Mouse (Mus musculus): Measurements from ENCODE around the gene Ifna6.
A peak's percentile ranks its signal among the peaks of the same experiment; 100 is the strongest.
"Not testable (repeated sequence)": the region's sequence is repeated elsewhere in the genome, so short reads cannot be mapped to it uniquely, and the experiment has no call there.

The Ifna6 gene

DNA sequence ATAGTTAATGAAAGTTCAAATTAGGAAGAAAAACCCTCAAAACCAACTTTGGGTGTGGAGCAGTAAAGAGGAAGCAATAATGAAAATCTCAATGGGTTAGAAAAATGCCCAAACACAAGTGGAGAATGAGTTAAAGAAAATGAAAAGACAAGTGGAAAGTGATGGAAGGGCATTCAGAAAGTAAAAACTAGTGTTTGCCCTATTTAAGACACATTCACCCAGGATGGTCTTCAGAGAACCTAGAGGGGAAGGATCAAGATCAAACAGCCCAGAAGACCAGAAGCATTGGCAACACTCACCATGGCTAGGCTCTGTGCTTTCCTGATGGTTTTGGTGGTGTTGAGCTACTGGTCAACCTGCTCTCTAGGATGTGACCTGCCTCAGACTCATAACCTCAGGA lies at the start of gene Ifna6:
Gene Ifna6, plus strand, starts transcription at position 301 of the 400 bp plus-strand sequence.
- DNase-seq (ENCODE audit: low read depth, low spot score) = not testable (repeated sequence)

DNA sequence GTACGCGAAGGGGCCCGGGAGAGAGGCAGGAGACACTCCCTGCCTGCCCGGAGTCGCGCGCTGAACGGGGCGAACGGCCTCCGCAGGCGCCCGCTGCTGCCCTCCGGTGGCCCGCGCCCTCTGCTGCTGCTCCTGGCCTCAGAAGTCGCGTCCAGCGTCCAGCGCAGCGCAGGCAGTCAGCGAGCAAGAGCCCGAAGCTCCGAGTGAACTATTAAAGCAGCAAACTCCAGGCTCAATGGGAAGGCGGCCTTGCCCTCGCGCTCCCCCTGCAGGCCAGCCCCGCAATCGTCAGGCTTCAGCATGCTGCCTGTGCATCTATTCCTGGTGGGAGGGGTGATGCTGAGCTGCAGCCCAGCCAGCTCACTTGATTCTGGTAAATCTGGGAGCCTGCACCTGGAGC lies 47.7 kb upstream of the Ifna6 start, which contains the start of gene Gm13272:
Gene Gm13272, plus strand, starts transcription at position 301 of the 400 bp plus-strand sequence.
- not testable (repeated sequence) for DNase-seq (ENCODE audit: low read depth, low spot score)

DNA sequence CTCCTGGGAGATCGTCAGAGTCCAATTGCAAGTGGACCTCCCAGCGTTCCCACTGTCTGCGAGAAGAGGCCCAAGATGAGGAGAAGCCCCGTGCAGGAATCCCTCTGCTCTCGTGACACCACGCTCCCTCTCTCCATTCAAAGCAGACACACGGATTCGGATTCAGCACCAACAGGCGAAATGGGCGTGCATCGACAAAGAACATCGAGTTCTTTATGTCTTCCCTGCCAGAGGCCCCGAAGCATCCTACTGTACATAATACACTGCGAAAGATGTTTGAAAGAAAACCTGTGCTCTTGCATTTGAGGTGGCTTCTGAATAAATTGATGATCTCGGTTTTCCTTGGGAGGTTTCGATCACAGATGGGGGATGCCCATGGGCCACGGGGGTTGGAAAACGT lies 46.9 kb upstream of the Ifna6 start:
- not testable (repeated sequence) for DNase-seq (ENCODE audit: low read depth, low spot score)

DNA sequence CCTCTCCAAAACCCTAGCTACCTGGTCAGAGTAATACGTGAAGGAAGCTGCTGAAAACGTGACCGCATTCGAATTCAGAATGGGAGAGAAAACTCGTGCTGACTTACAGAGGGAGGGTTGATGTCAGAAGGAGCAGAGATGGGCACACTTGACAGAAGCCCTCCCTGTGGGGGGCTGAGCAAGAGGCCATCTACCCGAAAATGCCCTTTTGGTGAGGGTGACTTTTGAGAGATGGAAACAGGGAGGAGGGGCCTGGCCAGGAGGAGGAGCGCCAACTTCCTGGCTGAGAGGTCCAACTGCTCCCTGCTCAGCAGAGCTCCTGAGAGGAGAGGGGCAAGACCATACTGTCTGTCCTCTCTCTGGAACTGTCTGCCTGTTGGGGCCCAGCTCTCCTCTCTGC lies 45.4 kb upstream of the Ifna6 start, which contains the start of gene Ifnz:
Gene Ifnz, plus strand, starts transcription at position 301 of the 400 bp plus-strand sequence.
- DNase-seq (ENCODE audit: low read depth, low spot score) = not testable (repeated sequence)

DNA sequence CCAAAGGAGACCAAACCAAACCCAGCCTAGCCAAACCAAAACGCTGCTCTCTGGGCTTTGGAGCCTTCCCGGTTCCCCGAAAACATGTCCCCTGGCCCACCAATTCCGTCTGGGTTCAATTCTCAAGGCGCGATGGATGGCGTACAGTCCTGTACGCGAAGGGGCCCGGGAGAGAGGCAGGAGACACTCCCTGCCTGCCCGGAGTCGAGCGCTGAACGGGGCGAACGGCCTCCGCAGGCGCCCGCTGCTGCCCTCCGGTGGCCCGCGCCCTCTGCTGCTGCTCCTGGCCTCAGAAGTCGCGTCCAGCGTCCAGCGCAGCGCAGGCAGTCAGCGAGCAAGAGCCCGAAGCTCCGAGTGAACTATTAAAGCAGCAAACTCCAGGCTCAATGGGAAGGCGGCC lies 44.9 kb upstream of the Ifna6 start:
- DNase-seq (ENCODE audit: low read depth, low spot score) = not testable (repeated sequence)

DNA sequence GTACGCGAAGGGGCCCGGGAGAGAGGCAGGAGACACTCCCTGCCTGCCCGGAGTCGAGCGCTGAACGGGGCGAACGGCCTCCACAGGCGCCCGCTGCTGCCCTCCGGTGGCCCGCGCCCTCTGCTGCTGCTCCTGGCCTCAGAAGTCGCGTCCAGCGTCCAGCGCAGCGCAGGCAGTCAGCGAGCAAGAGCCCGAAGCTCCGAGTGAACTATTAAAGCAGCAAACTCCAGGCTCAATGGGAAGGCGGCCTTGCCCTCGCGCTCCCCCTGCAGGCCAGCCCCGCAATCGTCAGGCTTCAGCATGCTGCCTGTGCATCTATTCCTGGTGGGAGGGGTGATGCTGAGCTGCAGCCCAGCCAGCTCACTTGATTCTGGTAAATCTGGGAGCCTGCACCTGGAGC lies 41.8 kb upstream of the Ifna6 start, which contains the start of gene Gm13276:
Gene Gm13276, plus strand, starts transcription at position 301 of the 400 bp plus-strand sequence.
- DNase-seq (ENCODE audit: low read depth, low spot score) = not testable (repeated sequence)

DNA sequence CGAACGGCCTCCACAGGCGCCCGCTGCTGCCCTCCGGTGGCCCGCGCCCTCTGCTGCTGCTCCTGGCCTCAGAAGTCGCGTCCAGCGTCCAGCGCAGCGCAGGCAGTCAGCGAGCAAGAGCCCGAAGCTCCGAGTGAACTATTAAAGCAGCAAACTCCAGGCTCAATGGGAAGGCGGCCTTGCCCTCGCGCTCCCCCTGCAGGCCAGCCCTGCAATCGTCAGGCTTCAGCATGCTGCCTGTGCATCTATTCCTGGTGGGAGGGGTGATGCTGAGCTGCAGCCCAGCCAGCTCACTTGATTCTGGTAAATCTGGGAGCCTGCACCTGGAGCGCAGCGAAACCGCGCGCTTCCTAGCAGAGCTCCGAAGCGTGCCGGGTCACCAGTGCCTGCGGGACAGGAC lies 38.8 kb upstream of the Ifna6 start, which contains the start of gene Gm13277:
Gene Gm13277, plus strand, starts transcription at position 231 of the 400 bp plus-strand sequence.
- not testable (repeated sequence) for DNase-seq (ENCODE audit: low read depth, low spot score)

DNA sequence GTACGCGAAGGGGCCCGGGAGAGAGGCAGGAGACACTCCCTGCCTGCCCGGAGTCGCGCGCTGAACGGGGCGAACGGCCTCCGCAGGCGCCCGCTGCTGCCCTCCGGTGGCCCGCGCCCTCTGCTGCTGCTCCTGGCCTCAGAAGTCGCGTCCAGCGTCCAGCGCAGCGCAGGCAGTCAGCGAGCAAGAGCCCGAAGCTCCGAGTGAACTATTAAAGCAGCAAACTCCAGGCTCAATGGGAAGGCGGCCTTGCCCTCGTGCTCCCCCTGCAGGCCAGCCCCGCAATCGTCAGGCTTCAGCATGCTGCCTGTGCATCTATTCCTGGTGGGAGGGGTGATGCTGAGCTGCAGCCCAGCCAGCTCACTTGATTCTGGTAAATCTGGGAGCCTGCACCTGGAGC lies 36.0 kb upstream of the Ifna6 start, which contains the start of gene Gm13278:
Gene Gm13278, plus strand, starts transcription at position 301 of the 400 bp plus-strand sequence.
- DNase-seq (ENCODE audit: low read depth, low spot score) = not testable (repeated sequence)

DNA sequence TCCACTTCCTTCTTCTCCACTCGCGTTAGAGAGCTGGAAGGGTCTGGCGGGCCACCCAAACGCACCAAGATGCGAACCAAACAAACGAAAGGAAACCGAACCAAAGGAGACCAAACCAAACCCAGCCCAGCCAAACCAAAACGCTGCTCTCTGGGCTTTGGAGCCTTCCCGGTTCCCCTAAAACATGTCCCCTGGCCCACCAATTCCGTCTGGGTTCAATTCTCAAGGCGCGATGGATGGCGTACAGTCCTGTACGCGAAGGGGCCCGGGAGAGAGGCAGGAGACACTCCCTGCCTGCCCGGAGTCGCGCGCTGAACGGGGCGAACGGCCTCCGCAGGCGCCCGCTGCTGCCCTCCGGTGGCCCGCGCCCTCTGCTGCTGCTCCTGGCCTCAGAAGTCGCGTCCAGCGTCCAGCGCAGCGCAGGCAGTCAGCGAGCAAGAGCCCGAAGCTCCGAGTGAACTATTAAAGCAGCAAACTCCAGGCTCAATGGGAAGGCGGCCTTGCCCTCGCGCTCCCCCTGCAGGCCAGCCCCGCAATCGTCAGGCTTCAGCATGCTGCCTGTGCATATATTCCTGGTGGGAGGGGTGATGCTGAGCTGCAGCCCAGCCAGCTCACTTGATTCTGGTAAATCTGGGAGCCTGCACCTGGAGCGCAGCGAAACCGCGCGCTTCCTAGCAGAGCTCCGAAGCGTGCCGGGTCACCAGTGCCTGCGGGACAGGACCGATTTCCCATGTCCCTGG lies 33.1 kb upstream of the Ifna6 start, which contains the start of gene Gm13275:
Gene Gm13275, plus strand, starts transcription at position 552 of the 740 bp plus-strand sequence.
- not testable (repeated sequence) for DNase-seq (ENCODE audit: low read depth, low spot score)

DNA sequence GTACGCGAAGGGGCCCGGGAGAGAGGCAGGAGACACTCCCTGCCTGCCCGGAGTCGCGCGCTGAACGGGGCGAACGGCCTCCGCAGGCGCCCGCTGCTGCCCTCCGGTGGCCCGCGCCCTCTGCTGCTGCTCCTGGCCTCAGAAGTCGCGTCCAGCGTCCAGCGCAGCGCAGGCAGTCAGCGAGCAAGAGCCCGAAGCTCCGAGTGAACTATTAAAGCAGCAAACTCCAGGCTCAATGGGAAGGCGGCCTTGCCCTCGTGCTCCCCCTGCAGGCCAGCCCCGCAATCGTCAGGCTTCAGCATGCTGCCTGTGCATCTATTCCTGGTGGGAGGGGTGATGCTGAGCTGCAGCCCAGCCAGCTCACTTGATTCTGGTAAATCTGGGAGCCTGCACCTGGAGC lies 30.1 kb upstream of the Ifna6 start, which contains the start of gene Gm13279:
Gene Gm13279, plus strand, starts transcription at position 301 of the 400 bp plus-strand sequence.
- DNase-seq (ENCODE audit: low read depth, low spot score) = not testable (repeated sequence)

DNA sequence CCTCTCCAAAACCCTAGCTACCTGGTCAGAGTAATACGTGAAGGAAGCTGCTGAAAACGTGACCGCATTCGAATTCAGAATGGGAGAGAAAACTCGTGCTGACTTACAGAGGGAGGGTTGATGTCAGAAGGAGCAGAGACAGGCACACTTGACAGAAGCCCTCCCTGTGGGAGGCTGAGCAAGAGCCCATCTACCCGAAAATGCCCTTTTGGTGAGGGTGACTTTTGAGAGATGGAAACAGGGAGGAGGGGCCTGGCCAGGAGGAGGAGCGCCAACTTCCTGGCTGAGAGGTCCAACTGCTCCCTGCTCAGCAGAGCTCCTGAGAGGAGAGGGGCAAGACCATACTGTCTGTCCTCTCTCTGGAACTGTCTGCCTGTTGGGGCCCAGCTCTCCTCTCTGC lies 27.9 kb upstream of the Ifna6 start, which contains the start of gene Gm13285:
Gene Gm13285, plus strand, starts transcription at position 301 of the 400 bp plus-strand sequence.
- not testable (repeated sequence) for DNase-seq (ENCODE audit: low read depth, low spot score)

DNA sequence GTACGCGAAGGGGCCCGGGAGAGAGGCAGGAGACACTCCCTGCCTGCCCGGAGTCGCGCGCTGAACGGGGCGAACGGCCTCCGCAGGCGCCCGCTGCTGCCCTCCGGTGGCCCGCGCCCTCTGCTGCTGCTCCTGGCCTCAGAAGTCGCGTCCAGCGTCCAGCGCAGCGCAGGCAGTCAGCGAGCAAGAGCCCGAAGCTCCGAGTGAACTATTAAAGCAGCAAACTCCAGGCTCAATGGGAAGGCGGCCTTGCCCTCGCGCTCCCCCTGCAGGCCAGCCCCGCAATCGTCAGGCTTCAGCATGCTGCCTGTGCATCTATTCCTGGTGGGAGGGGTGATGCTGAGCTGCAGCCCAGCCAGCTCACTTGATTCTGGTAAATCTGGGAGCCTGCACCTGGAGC lies 24.3 kb upstream of the Ifna6 start, which contains the start of gene Gm13287:
Gene Gm13287, plus strand, starts transcription at position 301 of the 400 bp plus-strand sequence.
- not testable (repeated sequence) for DNase-seq (ENCODE audit: low read depth, low spot score)

DNA sequence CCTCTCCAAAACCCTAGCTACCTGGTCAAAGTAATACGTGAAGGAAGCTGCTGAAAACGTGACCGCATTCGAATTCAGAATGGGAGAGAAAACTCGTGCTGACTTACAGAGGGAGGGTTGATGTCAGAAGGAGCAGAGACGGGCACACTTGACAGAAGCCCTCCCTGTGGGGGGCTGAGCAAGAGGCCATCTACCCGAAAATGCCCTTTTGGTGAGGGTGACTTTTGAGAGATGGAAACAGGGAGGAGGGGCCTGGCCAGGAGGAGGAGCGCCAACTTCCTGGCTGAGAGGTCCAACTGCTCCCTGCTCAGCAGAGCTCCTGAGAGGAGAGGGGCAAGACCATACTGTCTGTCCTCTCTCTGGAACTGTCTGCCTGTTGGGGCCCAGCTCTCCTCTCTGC lies 22.0 kb upstream of the Ifna6 start, which contains the start of gene Gm13288:
Gene Gm13288, plus strand, starts transcription at position 301 of the 400 bp plus-strand sequence.
- DNase-seq (ENCODE audit: low read depth, low spot score) = not testable (repeated sequence)

DNA sequence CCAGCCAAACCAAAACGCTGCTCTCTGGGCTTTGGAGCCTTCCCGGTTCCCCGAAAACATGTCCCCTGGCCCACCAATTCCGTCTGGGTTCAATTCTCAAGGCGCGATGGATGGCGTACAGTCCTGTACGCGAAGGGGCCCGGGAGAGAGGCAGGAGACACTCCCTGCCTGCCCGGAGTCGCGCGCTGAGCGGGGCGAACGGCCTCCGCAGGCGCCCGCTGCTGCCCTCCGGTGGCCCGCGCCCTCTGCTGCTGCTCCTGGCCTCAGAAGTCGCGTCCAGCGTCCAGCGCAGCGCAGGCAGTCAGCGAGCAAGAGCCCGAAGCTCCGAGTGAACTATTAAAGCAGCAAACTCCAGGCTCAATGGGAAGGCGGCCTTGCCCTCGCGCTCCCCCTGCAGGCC lies 21.5 kb upstream of the Ifna6 start:
- DNase-seq (ENCODE audit: low read depth, low spot score) = not testable (repeated sequence)

DNA sequence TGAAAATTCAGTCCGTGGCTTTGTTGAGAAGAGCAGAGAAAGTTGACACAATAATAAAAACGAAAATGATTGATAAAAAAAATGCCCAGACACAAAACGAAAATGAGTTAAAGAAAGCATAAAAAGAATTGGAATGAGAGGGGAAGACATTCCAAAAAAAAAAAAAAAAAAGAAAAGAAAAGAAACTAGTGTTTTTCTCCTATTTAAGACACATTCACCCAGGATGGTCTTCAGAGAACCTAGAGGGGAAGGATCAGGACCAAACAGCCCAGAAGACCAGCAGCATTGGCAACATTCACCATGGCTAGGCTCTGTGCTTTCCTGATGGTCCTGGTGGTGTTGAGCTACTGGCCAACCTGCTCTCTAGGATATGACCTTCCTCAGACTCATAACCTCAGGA lies 11.3 kb upstream of the Ifna6 start, which contains the start of gene Ifna7:
Gene Ifna7, plus strand, starts transcription at position 301 of the 400 bp plus-strand sequence.
- DNase-seq (ENCODE audit: low read depth, low spot score) = no peak

DNA sequence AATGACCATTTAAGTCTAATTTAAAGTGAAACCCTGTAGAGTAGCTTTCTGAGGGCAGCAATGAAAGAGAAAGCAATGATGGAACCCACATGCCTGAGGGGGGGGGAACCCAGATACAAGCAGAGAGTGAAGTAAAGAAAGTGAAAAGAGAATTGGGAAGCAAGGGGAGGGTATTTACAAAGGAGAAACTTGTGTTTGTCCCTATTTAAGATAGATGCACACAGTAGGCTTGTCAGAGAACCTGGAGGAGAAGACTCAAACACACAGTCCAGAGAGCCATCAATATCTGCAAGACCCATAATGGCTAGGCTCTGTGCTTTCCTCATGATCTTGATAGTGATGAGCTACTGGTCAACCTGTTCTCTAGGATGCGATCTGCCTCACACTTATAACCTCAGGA lies 7.6 kb upstream of the Ifna6 start, which contains the start of gene Ifna11:
Gene Ifna11, plus strand, starts transcription at position 301 of the 400 bp plus-strand sequence.
- no peak for DNase-seq (ENCODE audit: low read depth, low spot score)

DNA sequence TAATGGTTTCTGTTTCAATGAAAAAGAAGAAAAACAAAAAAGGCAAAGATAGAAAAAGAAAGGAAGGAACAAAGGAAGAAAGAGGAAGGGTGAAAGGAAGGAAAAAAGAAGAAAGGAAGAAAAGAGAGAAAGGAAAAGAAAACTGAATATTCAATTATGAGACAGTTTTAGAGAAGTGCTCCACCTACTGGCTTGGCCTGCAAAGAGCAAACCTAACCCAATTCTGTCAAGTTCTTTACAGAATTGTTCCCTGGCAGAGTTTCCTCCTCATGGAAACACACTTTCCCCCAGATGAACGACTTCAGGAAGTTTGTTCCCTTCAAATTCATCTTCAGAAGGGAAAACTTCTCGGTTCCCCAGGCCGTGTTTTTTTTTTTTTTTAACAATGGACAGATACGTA lies 4.2 kb upstream of the Ifna6 start:
- DNase-seq (ENCODE audit: low read depth, low spot score) = no peak

DNA sequence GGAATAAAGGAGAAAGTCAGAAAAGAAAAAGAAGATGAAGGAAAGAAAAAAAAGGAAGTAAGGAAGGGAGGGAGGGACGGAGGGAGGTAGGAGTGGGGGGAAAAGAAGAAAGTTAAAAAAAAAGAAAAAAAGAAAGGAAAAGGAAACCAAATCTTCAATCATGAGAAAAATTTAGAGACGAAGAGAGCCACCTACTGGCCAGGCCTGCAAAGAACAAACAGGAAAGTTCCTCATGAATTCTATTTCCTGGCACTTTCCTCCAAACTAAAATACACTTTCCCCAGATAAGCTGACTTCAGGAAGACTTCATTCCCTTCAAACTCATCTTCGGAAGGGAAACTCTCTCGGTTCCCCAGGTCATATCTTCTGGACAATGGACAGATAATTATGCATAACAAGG lies 3.3 kb downstream of the Ifna6 start:
- DNase-seq (ENCODE audit: low read depth, low spot score) = peak; percentile 18

DNA sequence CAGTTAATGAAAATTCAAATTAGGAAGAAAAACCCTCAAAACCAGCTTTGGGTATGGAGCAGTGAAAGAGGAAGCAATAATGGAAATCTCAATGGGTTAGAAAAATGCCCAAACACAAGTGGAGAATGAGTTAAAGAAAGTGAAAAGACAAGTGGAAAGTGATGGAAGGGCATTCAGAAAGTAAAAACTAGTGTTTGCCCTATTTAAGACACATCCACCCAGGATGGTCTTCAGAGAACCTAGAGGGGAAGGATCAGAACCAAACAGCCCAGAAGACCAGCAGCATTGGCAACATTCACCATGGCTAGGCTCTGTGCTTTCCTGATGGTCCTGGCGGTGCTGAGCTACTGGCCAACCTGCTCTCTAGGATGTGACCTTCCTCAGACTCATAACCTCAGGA lies 8.0 kb downstream of the Ifna6 start, which contains the start of gene Ifna5:
Gene Ifna5, plus strand, starts transcription at position 301 of the 400 bp plus-strand sequence.
- not testable (repeated sequence) for DNase-seq (ENCODE audit: low read depth, low spot score)

DNA sequence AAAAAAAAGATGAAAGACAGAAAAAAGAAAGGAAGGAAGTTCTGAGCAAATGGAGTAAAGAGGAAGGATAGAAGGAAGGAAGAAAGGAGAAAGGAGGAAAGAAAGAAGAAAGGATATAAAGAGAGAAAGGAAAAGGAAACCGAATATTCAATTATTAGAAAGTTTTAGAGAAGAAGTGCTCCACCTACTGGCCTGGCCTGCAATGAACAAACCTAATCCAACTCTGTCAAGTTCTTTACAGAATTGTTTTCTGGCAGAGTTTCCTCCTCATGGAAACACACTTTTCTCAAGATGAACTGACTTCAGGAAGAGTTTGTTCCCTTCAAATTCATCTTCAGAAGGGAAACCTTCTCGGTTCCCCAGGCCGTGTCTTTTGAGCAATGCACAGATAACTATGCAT lies 11.6 kb downstream of the Ifna6 start:
- peak; percentile 10 for DNase-seq (ENCODE audit: low read depth, low spot score)

DNA sequence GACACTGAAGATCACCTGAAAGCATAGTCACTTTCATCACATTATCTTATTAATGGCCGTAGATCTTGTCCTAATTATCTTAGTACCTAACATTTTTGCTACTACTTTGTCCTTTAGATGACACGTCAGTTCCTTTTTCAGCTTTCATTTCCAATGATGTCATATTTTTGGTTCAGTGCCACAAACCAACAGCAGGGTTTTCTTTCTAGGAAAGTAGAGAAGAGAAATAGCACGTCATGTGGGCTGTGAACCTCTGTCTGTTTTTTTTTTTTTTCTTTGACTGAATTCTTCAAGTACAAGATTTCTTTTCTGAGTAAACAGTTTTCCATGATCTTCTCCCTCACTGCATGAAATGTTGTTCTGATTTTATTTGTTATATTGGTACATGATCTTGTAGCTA lies 12.8 kb downstream of the Ifna6 start:
- DNase-seq (ENCODE audit: low read depth, low spot score) = no peak

DNA sequence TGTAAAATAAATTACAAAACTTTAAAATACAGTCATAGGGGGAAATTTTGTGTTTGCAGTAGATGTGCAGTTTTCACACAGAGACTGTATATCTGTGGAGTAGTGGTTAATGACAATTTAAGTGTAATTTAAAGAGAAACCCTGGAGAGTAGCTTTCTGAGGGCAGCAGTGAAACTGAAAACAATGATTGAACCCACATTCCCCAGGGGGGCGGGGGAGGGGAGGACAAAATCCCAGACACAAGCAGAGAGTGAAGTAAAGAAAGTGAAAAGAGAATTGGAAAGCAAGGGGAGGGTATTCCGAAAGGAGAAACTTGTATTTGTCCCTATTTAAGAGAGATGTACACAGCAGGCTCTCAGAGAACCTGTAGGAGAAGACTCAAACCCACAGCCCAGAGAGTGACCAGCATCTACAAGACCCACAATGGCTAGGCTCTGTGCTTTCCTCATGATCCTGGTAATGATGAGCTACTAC lies 14.3 kb downstream of the Ifna6 start, which contains the start of gene Ifna4:
Gene Ifna4, plus strand, starts transcription at position 424 of the 474 bp plus-strand sequence.
- no peak for DNase-seq (ENCODE audit: low read depth, low spot score)
